Mouse (Mus musculus): ENCODE data around the gene Tjp1.

The Tjp1 gene

GRCm38 (mm10) chr7:65436921-65437320 lies 90.7 kb downstream of the Tjp1 start:
- DNase-seq (ENCODE audit: low read depth, low spot score) = no peak

- DNase-seq (ENCODE audit: low read depth, low spot score) = no peak
Observed at GRCm38 (mm10) chr7:65431018-65431695, 96.4 kb downstream of the Tjp1 start.

- peak; percentile 81 for DNase-seq (ENCODE audit: low read depth, low spot score)
Observed at GRCm38 (mm10) chr7:65430401-65430800, 97.2 kb downstream of the Tjp1 start.

- DNase-seq (ENCODE audit: low read depth, low spot score) = no peak
Observed at GRCm38 (mm10) chr7:65424519-65424918, 103.1 kb downstream of the Tjp1 start.

DNA sequence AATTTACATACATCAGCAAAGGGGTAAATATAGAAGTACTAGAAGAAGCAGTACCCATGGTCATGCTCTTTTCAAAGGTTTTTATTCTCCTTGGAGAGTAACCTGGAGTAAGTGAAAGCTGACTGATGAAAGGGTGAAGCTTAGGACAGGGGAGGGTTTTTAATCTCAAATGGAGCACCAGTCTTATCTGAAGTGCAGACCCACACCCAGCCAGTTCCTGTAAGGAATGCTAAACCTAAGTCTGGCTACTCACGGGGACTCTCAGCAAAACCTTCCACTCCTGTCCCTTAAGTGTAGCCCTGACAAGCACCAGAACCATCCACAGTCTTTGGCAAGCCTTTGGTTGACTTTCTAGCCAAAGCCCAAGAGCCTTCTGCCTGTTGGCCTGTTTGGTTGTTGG lies 105.1 kb downstream of the Tjp1 start:
- no peak for DNase-seq (ENCODE audit: low read depth, low spot score)

GRCm38 (mm10) chr7:65421451-65421850 lies 106.1 kb downstream of the Tjp1 start:
- peak; percentile 37 for DNase-seq (ENCODE audit: low read depth, low spot score)

GRCm38 (mm10) chr7:65419926-65420325 lies 107.7 kb downstream of the Tjp1 start:
- DNase-seq (ENCODE audit: low read depth, low spot score) = no peak

GRCm38 (mm10) chr7:65419012-65419411 lies 108.6 kb downstream of the Tjp1 start:
- no peak for DNase-seq (ENCODE audit: low read depth, low spot score)

DNA sequence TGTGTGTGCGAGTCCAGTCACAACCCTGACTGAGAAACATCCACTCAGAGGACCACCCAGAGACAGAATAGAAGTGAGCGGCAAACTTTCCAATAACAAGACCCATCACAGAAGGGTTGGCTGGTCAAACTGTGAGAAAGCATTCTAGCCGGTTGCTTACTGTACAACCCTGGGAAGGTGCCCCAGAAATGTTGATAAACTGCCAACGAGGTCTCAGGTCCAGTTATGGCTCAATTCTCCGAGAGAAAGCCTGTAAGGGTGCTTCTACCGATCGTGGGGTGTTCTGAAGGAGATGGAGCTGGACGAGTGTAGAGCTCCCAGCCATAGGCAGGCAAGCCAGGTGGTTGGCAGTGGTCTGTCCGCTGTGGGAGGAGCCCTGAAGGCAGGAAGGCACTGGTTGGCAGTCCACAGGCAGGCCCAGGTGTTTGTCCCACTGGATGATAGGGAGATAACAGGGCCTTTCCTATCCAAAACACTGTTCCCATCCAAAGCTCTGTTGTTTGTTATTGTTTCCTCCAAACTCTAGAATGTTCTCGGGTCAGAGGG lies 109.1 kb downstream of the Tjp1 start:
- DNase-seq (ENCODE audit: low read depth, low spot score) = no peak

- DNase-seq (ENCODE audit: low read depth, low spot score) = no peak
Observed at GRCm38 (mm10) chr7:65417231-65418100, 110.1 kb downstream of the Tjp1 start.

DNA sequence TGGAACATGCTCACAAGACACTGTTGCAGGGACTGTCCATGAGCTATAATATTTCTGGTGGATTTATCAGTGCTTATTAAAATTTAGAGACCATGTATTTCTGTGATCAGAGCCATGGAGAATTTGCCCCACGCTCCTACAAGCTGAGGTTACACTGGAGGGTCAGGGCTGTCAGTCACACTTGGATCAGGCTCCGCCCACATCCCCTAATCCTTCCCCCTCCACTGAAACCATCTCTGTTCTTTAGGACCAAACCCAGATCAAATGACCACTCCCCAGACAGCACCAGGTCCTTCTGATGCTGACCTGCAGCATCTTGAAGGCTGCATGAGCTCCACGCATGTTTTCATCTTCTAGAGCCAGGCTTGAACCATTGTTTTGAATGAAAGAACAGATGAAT lies 111.1 kb downstream of the Tjp1 start:
- no peak for DNase-seq (ENCODE audit: low read depth, low spot score)

DNA sequence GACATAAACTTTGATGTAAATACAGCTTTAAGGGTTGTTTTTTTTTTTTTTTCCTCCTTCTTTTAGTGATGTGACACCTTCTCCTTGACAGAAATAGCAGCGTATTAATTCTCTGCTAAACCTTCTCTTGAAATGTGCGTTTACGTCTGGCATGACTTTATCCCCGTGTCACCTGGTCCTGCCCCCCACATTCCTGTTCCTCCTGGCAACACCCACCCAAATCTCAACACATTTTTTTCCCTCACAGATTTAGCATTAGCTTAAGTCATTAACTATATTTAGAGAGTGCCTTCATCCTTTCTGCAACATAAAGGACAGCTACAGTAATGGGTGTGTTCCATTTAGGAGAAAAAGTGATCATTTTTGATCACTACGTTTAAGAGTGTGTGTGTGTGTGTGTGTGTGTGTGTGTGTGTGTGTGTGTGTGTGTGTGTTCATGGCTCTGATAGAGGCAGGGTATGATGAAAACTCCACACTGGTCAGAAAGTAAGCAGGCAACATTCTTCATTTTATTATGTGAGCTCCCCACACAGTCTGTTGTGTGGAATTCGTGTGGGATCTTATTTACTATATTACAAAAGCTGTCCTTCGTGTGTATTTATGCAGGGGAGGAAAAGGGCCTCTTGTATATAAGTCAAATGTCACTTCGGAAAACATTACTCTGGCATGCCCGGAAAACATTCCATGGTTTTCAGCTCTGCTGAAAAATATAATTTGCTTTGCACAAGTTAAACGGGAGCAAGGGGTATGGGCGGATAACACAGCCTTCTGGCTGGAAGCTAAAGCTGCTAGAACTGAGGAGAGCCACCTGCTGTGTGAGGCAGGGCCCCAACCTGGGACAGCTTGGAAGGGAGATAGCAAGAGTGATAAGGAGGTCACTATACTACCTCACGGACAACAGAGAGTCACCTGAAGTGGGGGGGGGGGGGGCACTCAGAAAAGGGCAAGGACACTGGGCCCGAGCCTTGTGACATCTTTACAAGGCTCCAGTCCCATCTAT lies 113.3 kb downstream of the Tjp1 start:
- DNase-seq (ENCODE audit: low read depth, low spot score) = no peak

DNA sequence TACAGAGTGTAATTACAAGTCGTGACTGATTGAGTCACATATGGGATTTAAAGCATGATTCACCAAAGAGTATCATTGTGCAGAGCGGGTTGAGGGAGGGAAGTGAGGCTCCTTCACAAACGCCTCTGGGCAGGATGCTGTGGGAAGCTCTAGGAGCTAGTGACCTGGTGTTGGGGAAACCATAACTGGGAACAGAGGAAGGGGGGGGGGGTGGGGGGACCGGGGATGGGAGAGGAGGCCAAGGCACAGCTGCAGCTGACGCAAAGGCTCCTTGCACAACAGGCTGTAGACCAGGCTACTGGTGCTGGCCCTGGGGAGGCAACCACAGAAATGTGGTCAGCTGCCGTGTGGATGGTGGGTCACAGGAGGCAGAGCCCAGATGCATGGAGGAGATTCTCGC lies 116.9 kb downstream of the Tjp1 start:
- no peak for DNase-seq (ENCODE audit: low read depth, low spot score)

DNA sequence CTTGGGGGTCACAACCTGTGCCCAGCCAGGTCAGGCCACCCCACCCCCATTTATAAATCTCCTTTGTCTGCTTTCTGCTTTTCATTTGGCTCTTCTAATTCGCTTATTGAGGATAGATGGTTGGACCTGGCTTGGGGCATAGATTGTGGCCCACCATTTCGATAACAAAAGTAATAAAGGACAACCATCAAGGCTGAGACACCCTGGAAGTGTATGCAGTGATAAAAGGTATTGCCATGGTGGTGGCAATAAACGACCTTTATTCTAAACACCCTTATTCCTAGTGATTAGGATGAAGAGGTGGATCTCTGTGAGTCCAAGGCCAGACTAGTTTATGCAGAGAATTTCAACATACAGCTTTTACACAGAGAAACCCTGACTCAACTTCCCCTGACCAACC lies 121.2 kb downstream of the Tjp1 start:
- DNase-seq (ENCODE audit: low read depth, low spot score) = no peak

DNA sequence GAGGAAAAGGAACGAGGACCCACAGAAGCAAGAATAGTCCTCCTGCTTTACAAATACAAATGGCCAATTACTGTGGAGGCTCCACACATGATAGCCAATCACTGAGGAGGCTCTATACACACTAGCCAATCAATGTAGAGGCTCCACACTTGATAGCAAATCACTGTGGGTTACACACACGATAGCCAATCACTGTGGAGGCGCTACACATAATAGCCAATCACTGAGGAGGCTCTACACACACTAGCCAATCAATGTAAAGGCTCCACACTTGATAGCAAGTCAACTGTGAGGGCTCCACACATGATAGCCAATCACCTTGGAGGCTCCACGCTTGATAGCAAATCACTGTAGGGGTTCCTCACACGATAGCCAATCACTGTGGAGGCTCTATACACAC lies 125.1 kb downstream of the Tjp1 start:
- DNase-seq (ENCODE audit: low read depth, low spot score) = peak; percentile 26

- DNase-seq (ENCODE audit: low read depth, low spot score) = no peak
Observed at GRCm38 (mm10) chr7:65401622-65402021, 126.0 kb downstream of the Tjp1 start.

DNA sequence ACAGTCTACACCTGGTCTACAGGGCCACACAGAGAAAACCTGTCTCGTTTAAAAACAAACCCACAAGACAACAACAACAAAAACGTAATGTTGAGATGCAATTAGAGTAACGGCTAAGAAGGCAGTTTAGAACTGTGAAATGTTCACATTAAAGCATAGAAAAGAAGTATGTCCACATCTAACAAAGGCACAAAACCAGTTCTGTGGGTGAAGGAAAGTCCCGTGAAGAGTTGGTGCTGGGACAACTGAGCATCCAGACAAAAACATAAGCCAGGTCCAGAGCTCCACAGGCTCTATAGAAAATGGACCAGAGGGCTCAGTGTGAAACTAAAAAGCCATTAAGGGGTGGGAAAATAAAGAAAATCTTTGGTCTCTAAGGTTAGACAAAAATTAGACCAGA lies 131.7 kb downstream of the Tjp1 start:
- DNase-seq (ENCODE audit: low read depth, low spot score) = no peak

DNA sequence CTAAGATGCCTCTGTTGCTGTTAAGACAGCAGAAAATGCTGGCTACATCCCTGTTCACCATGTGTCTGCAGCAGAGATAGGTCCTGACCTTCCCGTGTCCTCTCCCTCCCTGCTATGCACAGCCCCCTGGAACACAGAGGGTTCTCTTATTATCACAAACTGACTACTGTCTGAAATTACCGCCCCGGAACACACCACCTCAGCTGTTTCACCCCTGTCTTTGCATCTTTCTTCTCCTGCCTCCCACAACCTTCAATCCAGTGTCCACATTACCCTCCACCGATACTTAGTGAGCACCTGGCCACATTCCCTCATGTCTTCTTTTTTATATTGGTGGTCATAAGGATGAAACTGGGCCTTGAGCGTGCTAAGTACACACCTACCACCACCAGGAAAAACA lies 132.4 kb downstream of the Tjp1 start:
- DNase-seq (ENCODE audit: low read depth, low spot score) = no peak

GRCm38 (mm10) chr7:65394672-65395071 lies 132.9 kb downstream of the Tjp1 start:
- no peak for DNase-seq (ENCODE audit: low read depth, low spot score)

- DNase-seq (ENCODE audit: low read depth, low spot score) = no peak
Observed at GRCm38 (mm10) chr7:65393704-65394452, 133.7 kb downstream of the Tjp1 start.

- no peak for DNase-seq (ENCODE audit: low read depth, low spot score)
Observed at GRCm38 (mm10) chr7:65392986-65393385, 134.6 kb downstream of the Tjp1 start.
